Mouse (Mus musculus) R1 (cell line): ENCODE measurements around the gene Cxcr1.
A peak's percentile ranks its signal among the peaks of the same experiment; 100 is the strongest.
"Not testable (repeated sequence)": the region's sequence is repeated elsewhere in the genome, so short reads cannot be mapped to it uniquely, and the experiment has no call there.

ENCODE experiments used
- DNase-seq: peaks from one replicate; pipeline ENCODE4 v3.0.0-alpha.2; 2018; ENCODE audit warnings: low read depth, low spot score

Gene Cxcr1

GRCm38 (mm10) chr1:74196621-74197419, 2.4 kb upstream of the Cxcr1 start:
- DNase-seq = no peak

- peak; percentile 72 for DNase-seq
Measured at GRCm38 (mm10) chr1:74195961-74196360, 1.5 kb upstream of the Cxcr1 start.

- no peak for DNase-seq
Measured at GRCm38 (mm10) chr1:74192711-74193110, 1.7 kb downstream of the Cxcr1 start.

GRCm38 (mm10) chr1:74190471-74190870, 4.0 kb downstream of the Cxcr1 start:
- DNase-seq = no peak

- peak; percentile 62 for DNase-seq
Measured at GRCm38 (mm10) chr1:74183006-74183405, 11.4 kb downstream of the Cxcr1 start.

- DNase-seq = no peak
Measured at GRCm38 (mm10) chr1:74181462-74181861, 13.0 kb downstream of the Cxcr1 start.

- peak; percentile 69 for DNase-seq
Measured at GRCm38 (mm10) chr1:74179624-74180408, 14.6 kb downstream of the Cxcr1 start.

- DNase-seq = no peak
Measured at GRCm38 (mm10) chr1:74178618-74179017, 15.8 kb downstream of the Cxcr1 start.

GRCm38 (mm10) chr1:74175731-74176130, 18.7 kb downstream of the Cxcr1 start:
- DNase-seq = no peak

- DNase-seq = no peak
Measured at GRCm38 (mm10) chr1:74172722-74173121, 21.7 kb downstream of the Cxcr1 start.

GRCm38 (mm10) chr1:74169721-74170120, 24.7 kb downstream of the Cxcr1 start:
- DNase-seq = no peak

GRCm38 (mm10) chr1:74167136-74167535, 27.3 kb downstream of the Cxcr1 start:
- no peak for DNase-seq

- no peak for DNase-seq
Measured at GRCm38 (mm10) chr1:74160036-74160435, 34.4 kb downstream of the Cxcr1 start.

- not testable (repeated sequence) for DNase-seq
Measured at GRCm38 (mm10) chr1:74159613-74160012, 34.8 kb downstream of the Cxcr1 start.

- no peak for DNase-seq
Measured at GRCm38 (mm10) chr1:74156381-74156910, 38.0 kb downstream of the Cxcr1 start.

- DNase-seq = no peak
Measured at GRCm38 (mm10) chr1:74155435-74156012, 38.9 kb downstream of the Cxcr1 start.

- no peak for DNase-seq
Measured at GRCm38 (mm10) chr1:74153461-74154184, 40.8 kb downstream of the Cxcr1 start, which contains the start of gene Cxcr2. Gene Cxcr2 (plus strand): TSS chr1:74153989.

- no peak for DNase-seq
Measured at GRCm38 (mm10) chr1:74151091-74151490, 43.3 kb downstream of the Cxcr1 start.

- DNase-seq = no peak
Measured at GRCm38 (mm10) chr1:74150101-74150500, 44.3 kb downstream of the Cxcr1 start.

GRCm38 (mm10) chr1:74149106-74149885, 45.1 kb downstream of the Cxcr1 start:
- DNase-seq = no peak
